Mouse (Mus musculus): Measurements from ENCODE around the gene Cers3. TPM values are rescaled to one million over a fixed set of nuclear protein-coding genes. Genes with fewer than 3 reads are reported as not detected.
A peak's percentile ranks its signal among the peaks of the same experiment; 100 is the strongest.

The Cers3 gene
- polyA plus RNA-seq, 1 experiment from 2014 or later: 1.3 TPM

DNA sequence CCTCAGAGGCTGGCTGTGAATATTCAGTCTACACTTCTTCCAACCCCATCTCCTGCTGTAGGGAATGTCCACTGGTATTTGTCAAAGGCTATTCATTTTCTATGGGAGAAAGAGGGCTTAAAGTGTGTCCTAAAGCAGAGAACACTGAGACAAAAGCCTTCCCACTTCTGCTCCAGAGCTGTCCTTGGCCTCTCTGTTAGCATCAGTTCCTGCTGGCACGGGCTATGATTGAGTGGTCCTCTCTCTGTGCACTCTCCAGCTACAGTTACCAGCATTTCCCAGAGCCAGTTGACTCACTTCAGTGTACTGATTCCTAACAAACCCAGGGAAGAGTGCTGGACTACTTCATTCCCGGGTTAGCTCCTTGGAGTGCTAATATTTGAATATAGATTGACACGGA lies 43.2 kb downstream of the Cers3 start:
- Histone ChIP-seq H3K27ac (peak overlapping the region; percentile 72), H3K4me3 (replicated peaks) (no peak overlapping the region), H3K27me3 (no peaks in the 10 kb centered on the region), H3K4me1 (peaks cover 17% of the 10 kb centered on the region), H3K9me3 (replicated peaks) (no peaks in the 10 kb centered on the region), H3K4me2 (no peak overlapping the region), H3K36me3 (no peaks in the 10 kb centered on the region), H3K9ac (no peak overlapping the region)
- WGBS: 74% methylated on average over 3 of the region's 3 CpGs
- ATAC-seq (replicated peaks; ENCODE audit: low FRiP score): no peak

DNA sequence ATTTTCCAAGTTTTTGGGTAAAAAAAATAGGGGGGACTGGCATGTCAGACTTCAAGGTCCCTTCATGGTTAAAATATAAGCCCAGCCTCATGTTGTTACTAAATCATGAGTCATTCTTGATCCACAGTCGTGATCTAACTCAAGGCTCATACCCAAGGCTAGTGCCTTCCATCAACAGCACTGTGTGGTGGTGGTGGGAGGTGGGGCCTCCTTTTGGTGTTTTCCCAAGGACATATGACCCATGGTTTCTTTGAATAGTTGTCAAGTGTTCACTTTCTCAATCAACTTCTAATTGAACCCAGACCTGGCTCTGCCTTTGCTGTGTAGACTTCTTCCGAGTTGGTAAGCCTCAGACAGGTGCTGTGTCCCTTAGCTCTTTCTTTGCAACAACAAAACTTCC lies 44.5 kb downstream of the Cers3 start:
- no peak overlapping the region for H3K4me2 ChIP-seq
- H3K4me3 ChIP-seq (replicated peaks): no peak overlapping the region
- 57% methylated on average over 2 of the region's 2 CpGs for WGBS
- 0 out of 2 replicates have a peak overlapping the region, but pooled peaks have one; percentile 11 for H3K27ac ChIP-seq
- H3K9me3 ChIP-seq (replicated peaks): no peaks in the 10 kb centered on the region
- no peaks in the 10 kb centered on the region for H3K27me3 ChIP-seq
- H3K36me3 ChIP-seq: no peaks in the 10 kb centered on the region
- peaks cover 17% of the 10 kb centered on the region for H3K4me1 ChIP-seq
- no peak for ATAC-seq (replicated peaks; ENCODE audit: low FRiP score)
- H3K9ac ChIP-seq: no peak overlapping the region

DNA sequence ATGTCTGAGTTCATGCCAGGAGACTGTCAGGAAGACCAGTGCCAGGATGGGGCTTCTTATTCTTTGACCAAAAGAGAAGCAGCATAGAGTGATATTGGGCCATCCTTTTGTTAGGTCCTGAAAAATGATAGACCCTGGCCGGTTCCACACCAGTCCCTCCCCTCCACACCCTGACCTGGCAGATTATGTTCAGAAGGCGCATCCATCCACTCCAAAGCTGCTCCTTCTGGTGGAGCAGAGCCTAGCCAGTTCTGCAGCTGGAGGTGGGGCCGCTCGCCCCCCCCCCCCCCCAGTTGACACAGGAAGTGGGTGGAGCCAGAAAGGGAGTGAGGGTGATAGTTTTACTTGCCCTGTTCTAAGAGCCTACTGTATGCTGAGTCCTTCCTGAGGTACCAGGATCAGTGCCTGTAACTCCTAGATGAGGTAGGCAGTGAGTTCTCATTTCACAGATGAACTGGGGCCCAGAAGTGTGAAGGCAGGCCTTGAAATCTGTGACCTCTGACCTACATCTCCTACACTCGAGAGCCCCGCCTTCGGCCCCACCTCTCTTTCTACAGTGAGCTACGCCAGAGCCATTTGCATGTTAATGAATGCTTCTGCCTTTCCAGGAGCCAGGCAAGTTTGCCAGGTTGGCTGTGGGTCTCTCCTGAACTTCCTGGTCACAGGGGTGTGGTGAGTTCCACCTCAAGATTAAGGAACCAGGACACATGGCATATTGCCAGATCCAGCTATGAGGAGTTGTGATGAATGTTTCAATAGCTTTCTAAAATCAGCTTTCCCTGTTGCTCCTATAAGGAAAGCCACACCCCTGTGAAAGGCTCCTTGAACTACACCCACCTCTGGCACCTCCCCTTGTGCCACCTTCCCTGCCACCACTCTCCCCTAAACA lies 46.8 kb downstream of the Cers3 start:
- 26% methylated on average over 8 of the region's 8 CpGs for WGBS
- H3K27ac ChIP-seq: peak overlapping the region; percentile 52
- H3K9ac ChIP-seq: no peak overlapping the region
- H3K9me3 ChIP-seq (replicated peaks): no peaks in the 10 kb centered on the region
- H3K4me2 ChIP-seq: no peak overlapping the region
- peak; percentile 76 for ATAC-seq (replicated peaks; ENCODE audit: low FRiP score)
- peaks cover 17% of the 10 kb centered on the region for H3K4me1 ChIP-seq
- H3K36me3 ChIP-seq: no peaks in the 10 kb centered on the region
- H3K27me3 ChIP-seq: no peaks in the 10 kb centered on the region
- H3K4me3 ChIP-seq (replicated peaks): no peak overlapping the region

DNA sequence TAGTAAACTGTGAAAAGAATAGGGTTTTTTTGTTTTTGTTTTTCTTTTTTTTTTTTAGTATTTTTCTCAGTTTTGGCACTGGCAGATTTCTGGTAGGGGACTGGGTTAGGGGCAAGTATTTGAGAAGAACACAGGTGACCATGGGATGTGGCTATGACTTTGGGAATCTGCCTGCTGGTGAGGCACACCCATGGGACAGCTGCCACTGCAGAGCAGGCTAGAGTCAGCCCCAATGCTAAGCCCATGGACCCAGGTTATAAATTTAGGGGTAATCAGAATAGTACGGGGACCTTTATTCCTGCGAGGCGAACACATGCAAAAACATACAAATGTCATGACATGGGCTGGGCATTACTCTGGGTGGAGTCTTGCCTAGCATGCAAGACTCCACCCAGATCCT lies 47.7 kb downstream of the Cers3 start:
- H3K27me3 ChIP-seq: no peaks in the 10 kb centered on the region
- H3K9ac ChIP-seq: no peak overlapping the region
- no peaks in the 10 kb centered on the region for H3K9me3 ChIP-seq (replicated peaks)
- no peak overlapping the region; the same call in 1 of the 2 replicates for H3K27ac ChIP-seq
- 81% methylated on average over 3 of the region's 3 CpGs for WGBS
- H3K4me3 ChIP-seq (replicated peaks): no peak overlapping the region
- no peak for ATAC-seq (replicated peaks; ENCODE audit: low FRiP score)
- H3K4me2 ChIP-seq: no peak overlapping the region
- H3K36me3 ChIP-seq: no peaks in the 10 kb centered on the region
- peaks cover 17% of the 10 kb centered on the region for H3K4me1 ChIP-seq

DNA sequence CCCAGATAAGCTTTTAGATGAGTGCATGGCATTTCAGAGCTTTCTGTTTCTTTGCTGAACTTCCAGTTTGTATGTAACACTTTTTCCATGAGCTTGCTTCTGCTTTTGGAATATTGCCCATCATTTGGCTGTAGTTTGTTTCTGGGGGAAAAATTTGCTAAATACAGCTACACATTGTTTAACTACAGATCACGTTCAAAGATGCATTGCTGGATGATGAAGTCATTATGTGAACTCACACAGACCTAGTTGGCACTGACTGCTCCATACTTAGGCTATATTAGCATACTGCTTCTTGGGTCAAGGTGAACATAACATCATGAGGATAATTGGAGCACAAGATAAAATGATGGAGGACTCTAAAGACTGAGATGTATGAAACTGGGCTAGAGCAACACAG lies 53.6 kb downstream of the Cers3 start:
- no peak for ATAC-seq (replicated peaks; ENCODE audit: low FRiP score)

DNA sequence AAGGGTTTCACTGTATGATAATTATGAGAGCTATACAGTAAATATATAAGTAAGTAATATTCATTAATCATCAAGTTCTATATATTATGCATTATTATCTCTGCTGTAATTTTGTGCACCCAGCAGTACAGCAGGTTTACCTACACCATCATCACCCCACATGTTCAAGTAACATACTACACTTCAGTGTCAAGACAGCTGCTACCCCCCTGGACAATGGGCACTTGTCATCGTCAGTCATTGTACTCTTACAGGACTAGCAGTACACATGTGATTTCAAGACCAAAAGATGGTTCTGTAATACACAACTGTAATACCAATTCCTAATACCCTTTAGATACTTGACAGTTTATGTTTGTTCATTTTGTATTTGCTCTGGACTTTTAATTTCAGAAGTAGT lies 54.0 kb downstream of the Cers3 start:
- no peaks in the 10 kb centered on the region for H3K36me3 ChIP-seq
- WGBS: 85% methylated on average over 1 of the region's 1 CpGs
- no peaks in the 10 kb centered on the region for H3K9me3 ChIP-seq (replicated peaks)
- H3K27me3 ChIP-seq: no peaks in the 10 kb centered on the region
- H3K4me3 ChIP-seq (replicated peaks): no peak overlapping the region
- no peak overlapping the region for H3K4me2 ChIP-seq
- H3K27ac ChIP-seq: no peak overlapping the region
- no peak for ATAC-seq (replicated peaks; ENCODE audit: low FRiP score)
- H3K4me1 ChIP-seq: no peaks in the 10 kb centered on the region
- H3K9ac ChIP-seq: no peak overlapping the region

More for the DNA sequence above, 53.6 kb downstream of the Cers3 start:
- H3K27me3 ChIP-seq: no peaks in the 10 kb centered on the region
- no peaks in the 10 kb centered on the region for H3K36me3 ChIP-seq
- H3K4me2 ChIP-seq: no peak overlapping the region
- no peaks in the 10 kb centered on the region for H3K4me1 ChIP-seq
- H3K27ac ChIP-seq: no peak overlapping the region
- H3K9me3 ChIP-seq (replicated peaks): no peaks in the 10 kb centered on the region
- H3K4me3 ChIP-seq (replicated peaks): no peak overlapping the region
- 43% methylated on average over 1 of the region's 1 CpGs for WGBS
- no peak overlapping the region for H3K9ac ChIP-seq

DNA sequence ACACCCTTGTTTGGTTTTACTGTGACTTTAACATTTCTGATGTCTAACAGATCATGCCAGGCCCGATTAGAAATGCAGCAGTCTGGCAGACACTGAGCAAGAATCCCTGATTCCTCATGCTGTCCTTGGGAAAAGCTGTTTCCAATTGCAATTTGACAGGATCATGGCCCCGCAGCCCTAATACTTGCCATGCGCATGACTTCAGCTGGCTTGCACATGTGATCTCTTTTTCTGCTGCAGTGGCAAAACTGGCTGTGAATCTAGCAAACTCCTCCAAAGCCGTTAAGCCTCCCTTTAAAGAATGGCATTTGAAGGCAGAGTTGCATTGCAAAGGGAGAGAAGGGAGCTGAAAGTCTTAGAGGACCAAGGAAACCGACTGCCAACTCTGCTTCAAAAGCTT lies 55.5 kb downstream of the Cers3 start:
- no peaks in the 10 kb centered on the region for H3K9me3 ChIP-seq (replicated peaks)
- no peak for ATAC-seq (replicated peaks; ENCODE audit: low FRiP score)

DNA sequence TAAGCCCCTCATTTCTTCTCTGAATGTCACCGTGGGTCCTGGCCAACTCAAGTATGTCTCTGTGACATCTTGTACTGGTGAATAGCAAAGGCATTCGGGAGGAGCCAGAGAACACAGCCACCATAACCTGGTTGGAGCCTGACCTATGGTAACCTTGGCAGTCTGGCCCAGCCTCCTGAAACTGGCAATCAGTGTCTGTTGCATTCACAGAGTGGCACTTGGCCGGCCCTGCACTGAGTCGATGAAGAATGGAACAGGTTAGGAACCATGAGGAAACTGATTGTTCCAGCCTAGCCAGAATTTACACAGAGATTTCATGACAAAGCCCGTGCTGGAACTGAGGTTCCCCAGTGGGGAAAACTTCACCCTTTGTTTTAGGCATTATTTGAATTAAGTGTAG lies 57.5 kb downstream of the Cers3 start:
- WGBS: 79% methylated on average over 5 of the region's 5 CpGs
- H3K9ac ChIP-seq: no peak overlapping the region
- H3K4me3 ChIP-seq (replicated peaks): no peak overlapping the region
- no peak overlapping the region for H3K27ac ChIP-seq
- no peaks in the 10 kb centered on the region for H3K36me3 ChIP-seq
- peaks cover 13% of the 10 kb centered on the region for H3K4me1 ChIP-seq
- H3K4me2 ChIP-seq: no peak overlapping the region
- no peaks in the 10 kb centered on the region for H3K27me3 ChIP-seq
- H3K9me3 ChIP-seq (replicated peaks): no peaks in the 10 kb centered on the region
- ATAC-seq (replicated peaks; ENCODE audit: low FRiP score): no peak

More for the DNA sequence above, 55.5 kb downstream of the Cers3 start:
- no peak overlapping the region for H3K4me2 ChIP-seq
- H3K4me1 ChIP-seq: peaks cover 9% of the 10 kb centered on the region
- H3K27me3 ChIP-seq: no peaks in the 10 kb centered on the region
- no peak overlapping the region for H3K4me3 ChIP-seq (replicated peaks)
- no peak overlapping the region for H3K9ac ChIP-seq
- H3K27ac ChIP-seq: no peak overlapping the region
- 48% methylated on average over 5 of the region's 5 CpGs for WGBS
- no peaks in the 10 kb centered on the region for H3K36me3 ChIP-seq

DNA sequence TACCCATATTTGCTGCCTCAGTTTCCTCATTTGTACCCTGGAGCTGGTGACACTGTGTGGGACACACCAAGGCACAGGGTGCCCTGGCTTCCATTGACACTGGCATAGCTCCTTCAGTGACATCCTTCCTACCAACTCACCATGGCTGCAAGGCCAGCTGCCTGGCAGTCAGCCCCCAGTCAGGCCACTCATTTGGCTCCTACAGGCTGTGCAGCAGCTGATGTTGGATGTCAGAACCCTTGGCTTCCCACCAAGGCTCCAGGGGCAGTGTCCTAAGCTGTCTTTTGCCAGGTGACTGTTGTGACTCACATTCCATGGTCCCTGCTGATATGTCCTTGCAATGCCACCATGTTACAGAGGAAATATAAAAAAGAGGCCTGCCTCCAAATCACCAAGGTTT lies 58.5 kb downstream of the Cers3 start:
- Histone ChIP-seq H3K9me3 (replicated peaks) (no peaks in the 10 kb centered on the region), H3K27me3 (no peaks in the 10 kb centered on the region), H3K36me3 (no peaks in the 10 kb centered on the region), H3K4me1 (peaks cover 13% of the 10 kb centered on the region), H3K9ac (no peak overlapping the region), H3K4me2 (no peak overlapping the region), H3K27ac (no peak overlapping the region), H3K4me3 (replicated peaks) (no peak overlapping the region)
- ATAC-seq (replicated peaks; ENCODE audit: low FRiP score): no peak

DNA sequence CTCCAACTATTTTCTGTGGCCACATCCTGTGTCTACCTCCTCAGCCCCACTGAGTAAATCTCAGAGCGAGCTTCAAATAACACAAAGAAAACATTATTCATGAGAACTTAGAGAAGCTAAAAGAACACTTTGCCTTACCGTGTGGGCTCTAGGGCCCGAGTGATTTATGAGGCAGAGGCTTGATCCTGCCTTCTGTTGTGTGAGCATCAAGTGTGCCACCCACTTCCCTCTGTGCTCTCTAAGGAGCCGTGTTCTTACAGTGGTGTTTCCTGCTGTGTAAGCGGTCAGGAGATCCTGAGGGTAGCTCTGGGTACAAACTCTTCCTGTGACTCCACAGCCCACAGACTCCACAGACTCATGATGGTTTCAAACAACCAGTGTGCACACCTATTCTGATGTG lies 60.5 kb downstream of the Cers3 start:
- H3K36me3 ChIP-seq: no peaks in the 10 kb centered on the region
- H3K4me1 ChIP-seq: peaks cover 13% of the 10 kb centered on the region
- H3K9ac ChIP-seq: no peak overlapping the region
- H3K27ac ChIP-seq: 0 out of 2 replicates have a peak overlapping the region, but pooled peaks have one; percentile 27
- H3K9me3 ChIP-seq (replicated peaks): no peaks in the 10 kb centered on the region
- H3K4me3 ChIP-seq (replicated peaks): no peak overlapping the region
- H3K27me3 ChIP-seq: no peaks in the 10 kb centered on the region
- ATAC-seq (replicated peaks; ENCODE audit: low FRiP score): peak; percentile 58; the same call in 1 of the 2 replicates
- WGBS: 15% methylated on average over 5 of the region's 5 CpGs
- H3K4me2 ChIP-seq: no peak overlapping the region

DNA sequence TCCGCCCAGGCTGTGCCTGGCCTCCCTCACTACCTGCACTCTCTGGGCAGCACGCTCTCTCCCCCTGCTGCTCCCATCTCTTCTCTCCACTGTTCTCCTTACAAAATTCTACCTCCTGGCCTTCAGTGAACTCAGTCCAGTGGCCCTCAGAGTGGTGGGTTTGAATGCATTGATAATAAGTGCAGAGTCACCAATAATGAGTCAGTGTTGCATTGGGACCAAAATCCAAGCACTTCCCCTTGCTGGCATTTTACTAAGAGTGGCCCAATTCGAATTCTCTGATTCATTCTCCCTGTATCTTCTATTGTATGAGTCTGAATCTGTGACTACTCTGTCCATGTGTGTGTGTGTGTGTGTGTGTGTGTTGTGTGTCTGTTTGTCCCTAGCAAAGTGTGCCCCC lies 63.5 kb downstream of the Cers3 start:
- Histone ChIP-seq H3K36me3 (no peaks in the 10 kb centered on the region), H3K4me1 (peaks cover 13% of the 10 kb centered on the region), H3K9ac (no peak overlapping the region), H3K9me3 (replicated peaks) (no peaks in the 10 kb centered on the region), H3K4me2 (no peak overlapping the region), H3K27ac (no peak overlapping the region), H3K4me3 (replicated peaks) (no peak overlapping the region), H3K27me3 (no peaks in the 10 kb centered on the region)
- no peak for ATAC-seq (replicated peaks; ENCODE audit: low FRiP score)
- 77% methylated on average over 3 of the region's 3 CpGs for WGBS

DNA sequence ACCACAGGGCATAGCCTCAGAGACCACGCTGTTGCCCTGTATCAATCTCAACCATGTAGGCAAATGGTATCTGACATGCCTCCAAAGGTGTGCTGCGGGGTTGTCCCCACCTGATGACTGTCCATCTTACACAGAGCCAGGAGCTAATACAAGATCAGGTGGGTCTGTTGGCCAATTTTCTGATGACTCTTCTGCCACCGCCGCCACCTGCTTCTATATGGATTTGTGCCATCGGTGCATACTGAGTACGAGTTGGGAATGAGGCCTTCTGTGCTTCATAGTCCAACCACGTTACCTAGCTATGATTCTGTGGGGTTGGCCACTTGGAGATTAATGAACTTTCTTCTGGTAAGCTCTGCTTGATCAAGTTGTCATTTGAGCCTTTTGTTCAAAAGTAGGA lies 67.1 kb downstream of the Cers3 start:
- ATAC-seq (replicated peaks; ENCODE audit: low FRiP score): no peak
- no peaks in the 10 kb centered on the region for H3K27me3 ChIP-seq
- 94% methylated on average over 7 of the region's 7 CpGs for WGBS
- no peaks in the 10 kb centered on the region for H3K36me3 ChIP-seq
- H3K4me2 ChIP-seq: no peak overlapping the region
- no peak overlapping the region for H3K27ac ChIP-seq
- H3K4me3 ChIP-seq (replicated peaks): no peak overlapping the region
- no peaks in the 10 kb centered on the region for H3K9me3 ChIP-seq (replicated peaks)
- 0 out of 2 replicates have a peak, but pooled peaks cover 4% of the 10 kb centered on the region for H3K4me1 ChIP-seq
- no peak overlapping the region for H3K9ac ChIP-seq
